Mouse (Mus musculus) granulocyte monocyte progenitor cell, adult 5-6 weeks (primary cell): ENCODE measurements around the gene Tfap2c. TPM values are rescaled to one million over a fixed set of nuclear protein-coding genes. Genes with fewer than 3 reads are reported as not detected.

ENCODE experiments used
- ATAC-seq: replicated peaks from 2 replicates; pipeline ENCODE4 v1.8.0; 2016; ENCODE audit warnings: mild to moderate bottlenecking, moderate TSS enrichment, inconsistent platforms; ENCODE audit not compliant: poor library complexity, severe bottlenecking
- total RNA-seq, 2 experiments: library from RNA; stranded (forward) in 1 of 2; stranded (reverse) in 1 of 2; fragments of 200-712, 200-1000 nt in 1 of 2; fragments of >200 nt in 1 of 2; fragmentation: Nextera tagmentation in 1 of 2; gene quantifications; 2 replicates each; pipeline ENCODE4 v1.2.3; 2014 to 2017

Gene Tfap2c
- total RNA-seq, 2 experiments from 2014 or later: not detected

GRCm38 (mm10) chr2:172550364-172551080, 1.1 kb downstream of the Tfap2c start:
- peak; percentile 55 for ATAC-seq

GRCm38 (mm10) chr2:172551081-172551720, 1.8 kb downstream of the Tfap2c start:
- no peak for ATAC-seq

GRCm38 (mm10) chr2:172551872-172552271, 2.5 kb downstream of the Tfap2c start:
- ATAC-seq: no peak

- ATAC-seq: no peak
These were observed 3.3 kb downstream of the Tfap2c start for GRCm38 (mm10) chr2:172552666-172553065.

GRCm38 (mm10) chr2:172554211-172554610, 4.8 kb downstream of the Tfap2c start:
- ATAC-seq: no peak

- ATAC-seq: no peak
These were observed 9.5 kb downstream of the Tfap2c start for GRCm38 (mm10) chr2:172558674-172559468.

- ATAC-seq: no peak
These were observed 11.6 kb downstream of the Tfap2c start for GRCm38 (mm10) chr2:172561016-172561415.

- ATAC-seq: no peak
These were observed 18.4 kb downstream of the Tfap2c start for GRCm38 (mm10) chr2:172567835-172568234.

- no peak for ATAC-seq
These were observed 19.1 kb downstream of the Tfap2c start for GRCm38 (mm10) chr2:172568466-172568865.

GRCm38 (mm10) chr2:172577196-172577766, 27.9 kb downstream of the Tfap2c start:
- ATAC-seq: no peak

- no peak for ATAC-seq
These were observed 29.8 kb downstream of the Tfap2c start for GRCm38 (mm10) chr2:172579221-172579620.

GRCm38 (mm10) chr2:172580536-172581265, 31.3 kb downstream of the Tfap2c start:
- ATAC-seq: no peak

GRCm38 (mm10) chr2:172583312-172583711, 33.9 kb downstream of the Tfap2c start:
- ATAC-seq: no peak

GRCm38 (mm10) chr2:172585329-172585728, 35.9 kb downstream of the Tfap2c start:
- ATAC-seq: no peak

- no peak for ATAC-seq
These were observed 39.7 kb downstream of the Tfap2c start for GRCm38 (mm10) chr2:172589048-172589447.

- no peak for ATAC-seq
These were observed 41.4 kb downstream of the Tfap2c start for GRCm38 (mm10) chr2:172590839-172591238.

- no peak for ATAC-seq
These were observed 44.9 kb downstream of the Tfap2c start for GRCm38 (mm10) chr2:172594326-172594725.

GRCm38 (mm10) chr2:172597056-172597455, 47.7 kb downstream of the Tfap2c start:
- no peak for ATAC-seq

GRCm38 (mm10) chr2:172597881-172598280, 48.5 kb downstream of the Tfap2c start:
- no peak for ATAC-seq

- no peak for ATAC-seq
These were observed 55.2 kb downstream of the Tfap2c start for GRCm38 (mm10) chr2:172604625-172605024.
